Mouse (Mus musculus) limb, embryonic 14.5 days (tissue): Measurements from ENCODE around the gene Gm11027. TPM values are rescaled to one million over a fixed set of nuclear protein-coding genes. Genes with fewer than 3 reads are reported as not detected.

Experiments
- ATAC-seq: fragments of 200-750 bp; cut with Nextera tagmentation; 2 replicates; pipeline ENCODE4 v1.8.0; 2017; ENCODE audit warnings: low read depth, moderate number of reproducible peaks, moderate TSS enrichment; ENCODE audit not compliant: low FRiP score
- DNase-seq: peaks from one replicate; pipeline ENCODE4 v3.0.0-alpha.2; 2015; ENCODE audit warnings: low spot score
- H3K27ac ChIP-seq: fragments of 300-500 bp; sonication (generic); replicated peaks from 2 replicates; pipeline ENCODE4 v1.5.1; 2014; ENCODE audit warnings: low read depth, mild to moderate bottlenecking, low read length, moderate library complexity, mixed read lengths
- H3K27me3 ChIP-seq: fragments of 300-500 bp; sonication (generic); 2 replicates; pipeline ENCODE4 v1.6.1; 2014; ENCODE audit warnings: low read length, mixed read lengths; ENCODE audit not compliant: control insufficient read depth, insufficient read depth
- H3K36me3 ChIP-seq: fragments of 300-500 bp; sonication (generic); 2 replicates; pipeline ENCODE4 v1.6.1; 2014; ENCODE audit warnings: mild to moderate bottlenecking, low read length, moderate library complexity, mixed read lengths; ENCODE audit not compliant: control insufficient read depth, insufficient read depth
- H3K4me1 ChIP-seq: fragments of 300-500 bp; sonication (generic); 2 replicates; pipeline ENCODE4 v1.6.1; 2014; ENCODE audit warnings: antibody characterized with exemption, low read length, mixed read lengths; ENCODE audit not compliant: control insufficient read depth, insufficient read depth
- H3K4me2 ChIP-seq: fragments of 300-500 bp; sonication (generic); replicated peaks from 2 replicates; pipeline ENCODE4 v1.6.1; 2014; ENCODE audit warnings: low read depth, mild to moderate bottlenecking, low read length, moderate library complexity; ENCODE audit not compliant: severe bottlenecking
- H3K4me3 ChIP-seq: fragments of 300-500 bp; sonication (generic); replicated peaks from 2 replicates; pipeline ENCODE4 v1.5.1; 2014; ENCODE audit warnings: low read length
- H3K9ac ChIP-seq: fragments of 300-500 bp; sonication (generic); 2 replicates; pipeline ENCODE4 v1.6.1; 2014; ENCODE audit warnings: mild to moderate bottlenecking, low read depth, low read length, moderate library complexity; ENCODE audit not compliant: severe bottlenecking
- H3K9me3 ChIP-seq: fragments of 300-500 bp; sonication (generic); 2 replicates; pipeline ENCODE4 v1.6.1; 2016; ENCODE audit warnings: low read length; ENCODE audit not compliant: control insufficient read depth
- POLR2A ChIP-seq: fragments of 200-500 bp; IDR thresholded peaks from 2 replicates; pipeline ENCODE4 v1.8.0; 2012; ENCODE audit warnings: inconsistent platforms, mild to moderate bottlenecking, moderate library complexity, borderline replicate concordance; ENCODE audit not compliant: insufficient read depth, insufficient read length; ENCODE audit errors: extremely low read depth
- WGBS: fragments of 180-500 bp; shearing (Covaris S2); extraction: QIAGEN DNeasy Blood & Tissue Kit; methylation state at CpG from one replicate; pipeline ENCODE4 v1.1.7; 2014; 5-methylcytosine and 5-hydroxymethylcytosine counted together
- polyA plus RNA-seq, 2 experiments: library from polyadenylated mRNA; depleted of rRNA in 1 of 2; stranded (reverse) in 1 of 2; unstranded in 1 of 2; fragments of >200 nt; fragmentation: Nextera tagmentation in 1 of 2; extraction: Ambion mirVana in 1 of 2; gene quantifications; 2 replicates each; pipeline versions ENCODE4 v1.2.1 to v1.2.3; 2012 to 2014

The Gm11027 gene
- polyA plus RNA-seq, 2 experiments = not detected

DNA sequence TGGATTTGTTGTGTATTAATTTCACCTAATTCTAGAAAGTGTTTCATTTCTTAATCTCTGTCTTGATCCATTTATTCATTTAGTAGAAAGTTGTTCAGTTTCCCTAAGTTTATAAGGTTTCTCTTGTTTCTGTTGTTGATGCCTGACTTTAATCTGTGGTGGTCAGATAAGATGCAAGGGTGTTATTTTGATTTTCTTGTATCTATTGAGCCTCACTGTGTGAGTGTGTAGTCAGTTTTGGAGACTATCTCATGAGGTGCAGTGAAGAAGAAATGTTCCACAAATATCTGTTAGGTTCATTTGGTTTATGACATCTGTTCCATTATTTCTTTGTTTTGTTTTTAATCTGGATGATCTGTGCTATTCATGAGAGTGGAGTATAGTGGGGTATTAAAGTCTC, 27.0 kb downstream of the Gm11027 start:
- H3K27me3 ChIP-seq = no peaks in the 10 kb centered on the region
- no peaks in the 10 kb centered on the region for H3K4me1 ChIP-seq
- DNase-seq (no peak), ATAC-seq (no peak)
- H3K4me3 ChIP-seq = no peak overlapping the region
- no peak overlapping the region for H3K27ac ChIP-seq
- no peaks in the 10 kb centered on the region for H3K9me3 ChIP-seq
- H3K9ac ChIP-seq = no peak overlapping the region
- TF ChIP-seq POLR2A = no peak
- H3K4me2 ChIP-seq = no peak overlapping the region
- no peaks in the 10 kb centered on the region for H3K36me3 ChIP-seq

DNA sequence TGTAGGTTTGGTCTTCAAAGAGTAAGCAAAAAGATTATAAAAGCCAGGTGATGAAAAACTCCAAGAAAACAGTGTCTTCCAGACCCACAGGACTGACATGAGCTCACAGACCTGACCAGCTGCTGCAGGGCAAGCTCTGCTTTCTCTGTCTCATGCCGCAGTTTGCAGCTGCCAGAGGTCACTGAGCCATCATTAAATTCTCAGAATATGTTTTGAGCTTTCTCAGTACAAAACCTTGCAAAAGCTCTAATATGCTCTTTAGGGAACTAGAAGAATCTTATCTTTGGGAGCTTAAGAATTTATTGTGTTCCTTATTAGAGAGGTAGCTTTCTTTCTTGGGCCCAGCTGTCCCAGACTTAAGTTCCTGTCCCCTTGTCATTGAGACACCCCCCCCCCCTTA, 30.9 kb downstream of the Gm11027 start:
- WGBS = 36% methylated on average over 1 of the region's 1 CpGs
- Histone ChIP-seq H3K4me2 (no peak overlapping the region), H3K9me3 (no peaks in the 10 kb centered on the region), H3K4me1 (no peaks in the 10 kb centered on the region), H3K36me3 (no peaks in the 10 kb centered on the region), H3K9ac (no peak overlapping the region), H3K4me3 (no peak overlapping the region), H3K27me3 (no peaks in the 10 kb centered on the region), H3K27ac (no peak overlapping the region)
- ATAC-seq (no peak), DNase-seq (no peak)
- TF ChIP-seq POLR2A = no peak

DNA sequence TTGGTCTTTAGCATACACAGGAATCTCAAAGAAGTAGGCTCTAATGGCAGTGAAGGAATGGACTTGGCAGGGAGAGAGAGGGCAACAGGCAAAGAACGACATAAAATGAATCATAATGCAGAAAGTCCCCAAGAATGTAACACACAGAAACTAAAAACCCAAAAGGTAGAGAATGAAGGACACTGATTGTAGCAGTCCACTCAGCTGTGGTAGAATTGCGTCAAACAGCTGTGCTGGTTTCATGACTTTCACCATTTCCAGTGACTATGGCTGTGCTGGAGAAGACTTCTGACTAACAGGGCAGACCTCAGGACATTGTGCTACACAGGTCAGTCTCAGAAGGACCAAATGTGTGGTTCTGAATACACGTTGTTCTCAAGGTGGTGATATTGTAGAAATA, 32.7 kb downstream of the Gm11027 start:
- Histone ChIP-seq H3K4me2 (no peak overlapping the region), H3K36me3 (no peaks in the 10 kb centered on the region), H3K9me3 (no peaks in the 10 kb centered on the region), H3K27me3 (no peaks in the 10 kb centered on the region), H3K27ac (no peak overlapping the region), H3K4me1 (no peaks in the 10 kb centered on the region), H3K4me3 (no peak overlapping the region), H3K9ac (no peak overlapping the region)
- WGBS = 83% methylated on average over 3 of the region's 3 CpGs
- TF ChIP-seq POLR2A = no peak
- DNase-seq (no peak), ATAC-seq (no peak)

DNA sequence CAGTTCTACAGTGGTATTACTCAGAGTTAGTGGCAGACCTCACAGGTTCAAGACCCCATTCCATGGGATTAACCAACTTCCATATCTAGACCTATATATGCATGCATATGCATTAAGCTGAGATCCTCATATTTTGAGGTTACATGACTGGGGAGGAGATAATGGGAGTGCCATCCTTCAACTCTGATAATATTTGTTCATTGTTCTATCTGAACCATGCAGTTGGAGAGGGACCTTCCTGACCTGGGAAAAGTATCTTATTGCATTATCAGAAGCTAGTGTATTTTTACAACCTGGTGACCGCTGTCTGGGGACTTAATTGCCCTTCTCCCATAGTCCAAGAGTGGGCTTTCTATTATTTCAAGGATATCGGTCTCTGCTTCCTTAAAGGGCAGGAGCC, 33.4 kb downstream of the Gm11027 start:
- Histone ChIP-seq H3K4me1 (no peaks in the 10 kb centered on the region), H3K36me3 (no peaks in the 10 kb centered on the region), H3K27me3 (no peaks in the 10 kb centered on the region), H3K27ac (no peak overlapping the region), H3K4me2 (no peak overlapping the region), H3K4me3 (no peak overlapping the region), H3K9ac (no peak overlapping the region), H3K9me3 (no peaks in the 10 kb centered on the region)
- ATAC-seq (no peak), DNase-seq (no peak)
- no peak for TF ChIP-seq POLR2A
- WGBS = 80% methylated on average over 2 of the region's 2 CpGs

DNA sequence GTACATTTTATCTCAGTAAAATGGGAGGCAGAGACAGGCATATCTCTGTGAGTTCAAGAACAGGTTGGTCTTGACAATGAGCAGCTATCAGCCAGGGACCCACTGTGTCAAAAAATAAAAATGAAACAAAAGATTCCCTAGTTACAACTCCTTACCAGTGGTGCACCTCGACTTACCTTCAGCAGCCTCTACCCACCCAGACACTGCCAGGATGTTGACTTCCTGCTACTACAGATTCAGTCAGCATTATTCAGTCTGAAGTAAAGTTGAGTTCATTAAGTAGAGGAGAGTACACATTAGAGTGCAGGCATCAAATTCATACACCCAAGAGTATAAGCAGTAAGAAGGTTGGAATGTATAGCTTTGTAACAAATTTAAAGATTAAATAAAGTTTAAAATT, 38.6 kb downstream of the Gm11027 start:
- H3K4me3 ChIP-seq = no peak overlapping the region
- H3K4me1 ChIP-seq = no peaks in the 10 kb centered on the region
- H3K9ac ChIP-seq = no peak overlapping the region
- H3K4me2 ChIP-seq = no peak overlapping the region
- TF ChIP-seq POLR2A = no peak
- H3K9me3 ChIP-seq = no peaks in the 10 kb centered on the region
- ATAC-seq = no peak
- H3K36me3 ChIP-seq = no peaks in the 10 kb centered on the region
- no peak overlapping the region for H3K27ac ChIP-seq
- no peaks in the 10 kb centered on the region for H3K27me3 ChIP-seq
- no peak for DNase-seq
- WGBS = 92% methylated on average over 1 of the region's 1 CpGs

DNA sequence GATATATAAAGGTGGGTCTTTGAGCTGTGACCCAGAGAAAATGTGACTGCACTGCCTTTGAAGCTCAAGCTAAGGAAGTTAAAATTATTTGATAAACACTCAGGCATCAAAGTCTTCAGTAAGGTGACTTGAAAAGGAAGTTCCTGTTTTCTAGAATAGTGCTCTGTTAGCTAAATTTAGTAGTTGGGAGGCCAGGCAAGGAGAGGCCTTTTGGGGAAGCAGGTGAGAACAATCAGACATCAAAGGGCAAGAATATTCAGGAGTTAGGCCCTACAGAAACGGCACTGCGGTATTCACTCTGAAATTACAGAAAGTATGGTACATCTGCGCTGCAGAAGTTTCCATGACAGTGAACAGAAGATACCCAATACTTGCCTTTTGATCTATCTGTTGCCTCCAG, 40.3 kb downstream of the Gm11027 start:
- Histone ChIP-seq H3K27me3 (no peaks in the 10 kb centered on the region), H3K36me3 (no peaks in the 10 kb centered on the region), H3K4me2 (no peak overlapping the region), H3K27ac (no peak overlapping the region), H3K4me1 (no peaks in the 10 kb centered on the region), H3K9ac (no peak overlapping the region), H3K4me3 (no peak overlapping the region), H3K9me3 (no peaks in the 10 kb centered on the region)
- TF ChIP-seq POLR2A = no peak
- DNase-seq = no peak
- no peak for ATAC-seq
- 67% methylated on average over 3 of the region's 3 CpGs for WGBS
